Mouse (Mus musculus) splenic B cell, adult 2 months (primary cell): ENCODE measurements around the gene Mtfr1l.

Source experiments
- DNase-seq: peaks from one replicate; pipeline ENCODE4 v3.0.0-alpha.2; 2011; ENCODE audit warnings: low read depth, low spot score
- H3K27me3 ChIP-seq: 2 replicates; pipeline ENCODE4 v1.6.1; 2012; ENCODE audit warnings: mild to moderate bottlenecking, low read length, moderate library complexity, mixed read lengths; ENCODE audit not compliant: control insufficient read depth, poor library complexity, insufficient read depth, severe bottlenecking
- H3K36me3 ChIP-seq: 2 replicates; pipeline ENCODE4 v1.6.1; 2012; ENCODE audit warnings: mild to moderate bottlenecking, low read length, moderate library complexity, mixed read lengths; ENCODE audit not compliant: control insufficient read depth, poor library complexity, insufficient read depth, severe bottlenecking

The Mtfr1l gene

GRCm38 (mm10) chr4:134479839-134480238 is 55.3 kb downstream of the Mtfr1l start:
- no peak for DNase-seq
- no peaks in the 10 kb centered on the region for H3K36me3 ChIP-seq
- H3K27me3 ChIP-seq: no peaks in the 10 kb centered on the region

DNA sequence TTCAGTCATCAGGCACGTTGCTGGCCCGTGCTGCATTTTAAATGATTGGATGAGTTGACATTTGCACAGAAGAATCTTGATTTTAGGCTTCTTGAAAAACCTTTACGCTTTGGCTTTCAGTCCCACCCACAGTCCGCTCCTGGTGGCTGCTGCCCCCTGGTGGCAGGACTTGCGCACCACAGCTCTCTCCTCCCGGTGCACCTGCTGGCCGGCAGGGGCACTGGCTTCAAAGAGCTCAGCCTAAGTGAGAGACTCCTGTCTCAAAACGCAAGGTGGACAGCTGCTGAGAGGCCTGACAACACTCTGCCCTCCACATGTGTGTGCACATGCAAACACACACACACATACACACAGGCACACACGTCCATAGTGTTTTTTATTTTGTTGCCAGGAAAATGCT is 57.2 kb downstream of the Mtfr1l start:
- H3K36me3 ChIP-seq: no peaks in the 10 kb centered on the region
- DNase-seq: peak; percentile 94
- no peaks in the 10 kb centered on the region for H3K27me3 ChIP-seq

DNA sequence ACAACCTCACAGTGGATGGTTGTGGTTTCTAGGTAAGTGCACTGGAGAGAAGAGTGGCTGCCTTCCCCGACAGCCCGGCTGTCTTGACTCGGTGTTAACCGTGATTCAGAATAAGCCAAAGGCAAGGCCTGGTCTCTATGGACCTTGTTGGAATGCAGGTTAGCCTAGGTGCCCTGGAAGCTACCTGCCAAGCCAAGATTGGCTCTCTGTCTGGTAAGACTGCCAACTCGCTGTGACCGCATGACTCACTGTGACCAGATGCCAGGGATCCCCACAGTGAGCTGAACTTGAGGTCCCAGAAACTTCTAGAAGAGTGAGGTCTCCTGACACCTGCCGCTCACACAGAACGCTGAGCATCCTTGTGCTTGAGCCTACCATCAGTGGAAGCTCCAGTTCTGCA is 58.3 kb downstream of the Mtfr1l start:
- Histone ChIP-seq H3K27me3 (no peaks in the 10 kb centered on the region), H3K36me3 (no peaks in the 10 kb centered on the region)
- DNase-seq: no peak
